Mouse (Mus musculus) heart, adult 18-20 months (tissue): Measurements from ENCODE around the gene Prdm10. TPM values are rescaled to one million over a fixed set of nuclear protein-coding genes. Genes with fewer than 3 reads are reported as not detected.
A peak's percentile ranks its signal among the peaks of the same experiment; 100 is the strongest.

Source experiments
- DNase-seq, 2 experiments: peaks; one replicate each; pipeline ENCODE4 v3.0.0; 2021 to 2022; ENCODE audit warnings: mixed read lengths in 1 of 2
- total RNA-seq, 2 experiments: library from RNA; stranded (reverse); gene quantifications; 2 replicates each; pipeline ENCODE4 v1.2.3; 2021

Prdm10 gene
- total RNA-seq, 2 experiments from 2014 or later = 4.2 to 5.0 TPM

GRCm38 (mm10) chr9:31363698-31364609 lies 83.6 kb downstream of the Prdm10 start:
- DNase-seq = no peak

- DNase-seq = no peak
Measured at GRCm38 (mm10) chr9:31365086-31365485, 84.7 kb downstream of the Prdm10 start.

- DNase-seq = no peak
Measured at GRCm38 (mm10) chr9:31371740-31372139, 91.4 kb downstream of the Prdm10 start.

- no peak for DNase-seq
Measured at GRCm38 (mm10) chr9:31376661-31377060, 96.3 kb downstream of the Prdm10 start.

GRCm38 (mm10) chr9:31384786-31385499 lies 104.6 kb downstream of the Prdm10 start:
- DNase-seq = no peak

GRCm38 (mm10) chr9:31385500-31385869 lies 105.1 kb downstream of the Prdm10 start:
- no peak for DNase-seq

GRCm38 (mm10) chr9:31385947-31386354 lies 105.6 kb downstream of the Prdm10 start, which contains the start of gene Nfrkb:
Gene Nfrkb, plus strand, starts transcription at chr9:31386192.
- peak; percentile 96 for DNase-seq

- DNase-seq = no peak
Measured at GRCm38 (mm10) chr9:31386368-31387180, 106.2 kb downstream of the Prdm10 start.

- no peak for DNase-seq
Measured at GRCm38 (mm10) chr9:31387206-31387605, 106.9 kb downstream of the Prdm10 start.

- DNase-seq = peak; percentile 36 to 81
Measured at GRCm38 (mm10) chr9:31400441-31400840, 120.1 kb downstream of the Prdm10 start.

GRCm38 (mm10) chr9:31404311-31404710 lies 124.0 kb downstream of the Prdm10 start:
- no peak for DNase-seq

- DNase-seq = peak; percentile 17 to 24
Measured at GRCm38 (mm10) chr9:31405217-31405616, 124.9 kb downstream of the Prdm10 start.

- DNase-seq = no peak
Measured at GRCm38 (mm10) chr9:31412165-31412564, 131.8 kb downstream of the Prdm10 start.

GRCm38 (mm10) chr9:31418821-31419220 lies 138.5 kb downstream of the Prdm10 start:
- DNase-seq = no peak

GRCm38 (mm10) chr9:31422143-31422542 lies 141.8 kb downstream of the Prdm10 start:
- DNase-seq = no peak

GRCm38 (mm10) chr9:31428971-31429370 lies 148.6 kb downstream of the Prdm10 start:
- DNase-seq = no peak

- DNase-seq = no peak
Measured at GRCm38 (mm10) chr9:31430011-31430410, 149.7 kb downstream of the Prdm10 start.

Other genes with a start within 250 kb of the Prdm10 start
- 10 to 100 TPM; 30.3 to 35.5 TPM for gene Zbtb44, start 249.9 kb upstream of the Prdm10 start, total RNA-seq
- under 1 TPM; 0.32 to 0.49 TPM for gene St14, start 148.7 kb upstream of the Prdm10 start, total RNA-seq
- 100 to 1,000 TPM; 318 to 322 TPM for gene Aplp2, start 68.7 kb upstream of the Prdm10 start, total RNA-seq
- gene Nfrkb, start 105.7 kb downstream of the Prdm10 start, total RNA-seq = 1 to 10 TPM; 7.1 to 9.6 TPM
- 1 to 10 TPM; 1.1 to 4.6 TPM for gene Tmem45b, start 183.9 kb downstream of the Prdm10 start, total RNA-seq